Mouse (Mus musculus): Measurements from ENCODE around the gene Pla2g2d. TPM values are rescaled to one million over a fixed set of nuclear protein-coding genes. Genes with fewer than 3 reads are reported as not detected.

Gene Pla2g2d
- polyA plus RNA-seq, 1 experiment from 2014 or later: 0.13 TPM

DNA sequence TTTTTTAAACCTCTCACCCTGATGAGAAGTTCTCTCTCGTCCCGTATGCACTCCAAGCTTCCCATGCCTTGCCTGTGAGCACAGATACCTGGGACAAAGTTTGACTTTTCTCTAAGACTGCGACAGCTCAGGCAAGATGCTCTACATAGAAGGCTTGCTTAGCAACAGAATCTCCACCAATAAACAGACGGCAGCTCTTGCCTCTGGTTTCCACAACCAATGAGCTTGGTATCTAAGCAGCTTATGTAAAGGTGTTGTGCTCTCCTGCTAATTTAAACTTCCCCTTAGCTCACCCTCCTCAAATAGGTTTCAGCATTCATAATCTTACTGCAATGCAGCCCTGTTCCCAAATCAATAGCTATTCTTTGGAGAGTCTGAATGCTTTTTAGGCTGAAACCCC, 26.1 kb downstream of the Pla2g2d start:
- H3K9ac ChIP-seq (replicated peaks; ENCODE audit: low read depth, low read length): no peak overlapping the region
- ATAC-seq (ENCODE audit: insufficient number of reproducible peaks, insufficient read depth, low FRiP score, low read depth): no peak
- H3K27me3 ChIP-seq (ENCODE audit: control insufficient read depth, insufficient read depth, low read length): no peaks in the 10 kb centered on the region
- H3K4me2 ChIP-seq (replicated peaks; ENCODE audit: low read depth, low read length): no peak overlapping the region
- no peak overlapping the region for H3K27ac ChIP-seq (ENCODE audit: low read length)
- H3K36me3 ChIP-seq (ENCODE audit: control insufficient read depth, insufficient read depth, low read length): no peaks in the 10 kb centered on the region
- H3K9me3 ChIP-seq (ENCODE audit: control insufficient read depth, low read depth, low read length): no peaks in the 10 kb centered on the region
- no peaks in the 10 kb centered on the region for H3K4me1 ChIP-seq (ENCODE audit: control insufficient read depth, insufficient read depth, low read length)
- WGBS: 76% methylated on average over 4 of the region's 4 CpGs
- H3K4me3 ChIP-seq (ENCODE audit: low read depth, low read length): no peak overlapping the region

- H3K4me2 ChIP-seq (replicated peaks; ENCODE audit: low read depth, low read length): no peak overlapping the region
- H3K4me3 ChIP-seq (ENCODE audit: low read depth, low read length): no peak overlapping the region
- no peaks in the 10 kb centered on the region for H3K27me3 ChIP-seq (ENCODE audit: control insufficient read depth, insufficient read depth, low read length)
- ATAC-seq (ENCODE audit: insufficient number of reproducible peaks, insufficient read depth, low FRiP score, low read depth): no peak
- H3K9me3 ChIP-seq (ENCODE audit: control insufficient read depth, low read depth, low read length): no peaks in the 10 kb centered on the region
- H3K9ac ChIP-seq (replicated peaks; ENCODE audit: low read depth, low read length): no peak overlapping the region
- H3K36me3 ChIP-seq (ENCODE audit: control insufficient read depth, insufficient read depth, low read length): no peaks in the 10 kb centered on the region
- H3K4me1 ChIP-seq (ENCODE audit: control insufficient read depth, insufficient read depth, low read length): no peaks in the 10 kb centered on the region; the same call in 1 of the 2 replicates
- no peak overlapping the region for H3K27ac ChIP-seq (ENCODE audit: low read length)
- 88% methylated on average over 11 of the region's 11 CpGs for WGBS
Measured at GRCm38 (mm10) chr4:138802917-138803316, 27.4 kb downstream of the Pla2g2d start.

- 60% methylated on average over 8 of the region's 8 CpGs for WGBS
- Histone ChIP-seq H3K27me3 (ENCODE audit: control insufficient read depth, insufficient read depth, low read length) (no peaks in the 10 kb centered on the region), H3K4me2 (replicated peaks; ENCODE audit: low read depth, low read length) (no peak overlapping the region), H3K4me3 (ENCODE audit: low read depth, low read length) (no peak overlapping the region), H3K9me3 (ENCODE audit: control insufficient read depth, low read depth, low read length) (no peaks in the 10 kb centered on the region), H3K9ac (replicated peaks; ENCODE audit: low read depth, low read length) (no peak overlapping the region), H3K36me3 (ENCODE audit: control insufficient read depth, insufficient read depth, low read length) (no peaks in the 10 kb centered on the region), H3K4me1 (ENCODE audit: control insufficient read depth, insufficient read depth, low read length) (no peaks in the 10 kb centered on the region; the same call in 1 of the 2 replicates), H3K27ac (ENCODE audit: low read length) (no peak overlapping the region)
- no peak for ATAC-seq (ENCODE audit: insufficient number of reproducible peaks, insufficient read depth, low FRiP score, low read depth)
Measured at GRCm38 (mm10) chr4:138805248-138805647, 29.7 kb downstream of the Pla2g2d start.

DNA sequence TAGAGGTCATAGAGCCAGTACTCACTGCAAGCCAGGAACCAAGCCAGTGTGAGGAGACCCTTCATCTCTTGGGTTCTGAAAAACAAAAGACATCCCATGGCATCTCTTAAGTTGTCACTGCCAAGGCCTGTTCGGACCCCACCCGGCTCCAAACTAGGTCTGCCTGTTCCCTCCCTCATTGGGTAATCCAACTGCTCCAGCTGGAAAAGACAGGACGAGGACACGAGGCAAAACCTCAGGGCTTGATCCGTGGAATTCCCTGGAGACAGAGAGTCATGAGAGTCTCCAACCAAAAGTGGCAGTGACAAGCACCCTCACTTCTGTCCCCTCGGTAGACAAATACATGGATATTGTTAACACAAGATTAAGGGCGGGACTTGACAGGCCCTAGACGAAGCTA, 30.6 kb downstream of the Pla2g2d start:
- no peaks in the 10 kb centered on the region for H3K9me3 ChIP-seq (ENCODE audit: control insufficient read depth, low read depth, low read length)
- H3K9ac ChIP-seq (replicated peaks; ENCODE audit: low read depth, low read length): no peak overlapping the region
- WGBS: 78% methylated on average over 8 of the region's 8 CpGs
- H3K4me3 ChIP-seq (ENCODE audit: low read depth, low read length): no peak overlapping the region
- H3K27me3 ChIP-seq (ENCODE audit: control insufficient read depth, insufficient read depth, low read length): no peaks in the 10 kb centered on the region
- H3K27ac ChIP-seq (ENCODE audit: low read length): no peak overlapping the region
- no peaks in the 10 kb centered on the region; the same call in 1 of the 2 replicates for H3K4me1 ChIP-seq (ENCODE audit: control insufficient read depth, insufficient read depth, low read length)
- ATAC-seq (ENCODE audit: insufficient number of reproducible peaks, insufficient read depth, low FRiP score, low read depth): no peak
- H3K36me3 ChIP-seq (ENCODE audit: control insufficient read depth, insufficient read depth, low read length): no peaks in the 10 kb centered on the region
- no peak overlapping the region for H3K4me2 ChIP-seq (replicated peaks; ENCODE audit: low read depth, low read length)

- no peak overlapping the region for H3K4me3 ChIP-seq (ENCODE audit: low read depth, low read length)
- no peaks in the 10 kb centered on the region for H3K36me3 ChIP-seq (ENCODE audit: control insufficient read depth, insufficient read depth, low read length)
- no peak overlapping the region for H3K9ac ChIP-seq (replicated peaks; ENCODE audit: low read depth, low read length)
- no peaks in the 10 kb centered on the region for H3K27me3 ChIP-seq (ENCODE audit: control insufficient read depth, insufficient read depth, low read length)
- no peaks in the 10 kb centered on the region for H3K9me3 ChIP-seq (ENCODE audit: control insufficient read depth, low read depth, low read length)
- WGBS: 45% methylated on average over 7 of the region's 7 CpGs
- H3K4me2 ChIP-seq (replicated peaks; ENCODE audit: low read depth, low read length): no peak overlapping the region
- no peaks in the 10 kb centered on the region; the same call in 1 of the 2 replicates for H3K4me1 ChIP-seq (ENCODE audit: control insufficient read depth, insufficient read depth, low read length)
- no peak for ATAC-seq (ENCODE audit: insufficient number of reproducible peaks, insufficient read depth, low FRiP score, low read depth)
- H3K27ac ChIP-seq (ENCODE audit: low read length): no peak overlapping the region
Measured at GRCm38 (mm10) chr4:138806920-138807541, 31.5 kb downstream of the Pla2g2d start.

DNA sequence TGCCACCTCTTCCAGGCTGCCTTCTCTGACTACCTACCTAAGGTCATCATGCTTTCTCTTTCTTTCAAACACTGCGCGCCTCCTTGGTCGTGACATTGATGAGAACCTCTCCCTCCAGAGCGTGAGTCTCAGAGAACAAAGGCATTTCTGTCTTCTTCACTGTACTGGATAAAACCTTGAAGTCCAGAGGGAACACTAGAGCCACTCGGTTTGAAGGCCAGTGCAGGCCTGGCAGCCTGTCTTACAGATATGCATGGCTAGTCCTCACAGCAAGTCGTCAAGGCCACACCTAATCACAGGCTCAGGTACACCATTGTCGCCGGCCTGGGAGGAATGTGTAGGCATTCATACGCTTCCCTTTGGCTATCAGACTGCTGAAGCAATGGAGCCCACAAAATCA, 40.6 kb downstream of the Pla2g2d start:
- Histone ChIP-seq H3K4me3 (ENCODE audit: low read depth, low read length) (no peak overlapping the region), H3K9ac (replicated peaks; ENCODE audit: low read depth, low read length) (no peak overlapping the region), H3K4me1 (ENCODE audit: control insufficient read depth, insufficient read depth, low read length) (no peaks in the 10 kb centered on the region), H3K36me3 (ENCODE audit: control insufficient read depth, insufficient read depth, low read length) (no peaks in the 10 kb centered on the region), H3K27ac (ENCODE audit: low read length) (no peak overlapping the region), H3K27me3 (ENCODE audit: control insufficient read depth, insufficient read depth, low read length) (no peaks in the 10 kb centered on the region), H3K9me3 (ENCODE audit: control insufficient read depth, low read depth, low read length) (no peaks in the 10 kb centered on the region), H3K4me2 (replicated peaks; ENCODE audit: low read depth, low read length) (no peak overlapping the region)
- WGBS: 74% methylated on average over 9 of the region's 9 CpGs
- no peak for ATAC-seq (ENCODE audit: insufficient number of reproducible peaks, insufficient read depth, low FRiP score, low read depth)

DNA sequence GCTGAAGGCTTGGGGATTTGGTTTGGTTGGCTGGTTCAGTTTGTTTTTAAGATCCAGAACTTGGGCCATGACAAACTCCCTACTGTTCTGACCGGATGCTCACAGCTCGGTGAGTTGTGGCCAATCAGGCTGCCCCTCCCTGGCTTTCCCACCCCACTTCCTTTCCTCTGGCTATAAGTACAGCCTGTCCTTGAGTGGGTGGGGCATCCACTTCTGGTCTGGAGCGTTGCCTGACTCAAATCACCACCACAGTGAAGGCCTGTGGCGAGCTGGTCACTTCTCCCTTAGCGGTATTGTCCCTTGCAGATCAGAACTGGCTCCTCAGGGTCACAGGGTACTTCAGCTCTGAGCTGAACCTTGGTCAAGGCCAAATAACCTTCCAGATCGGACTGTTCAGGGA, 42.2 kb downstream of the Pla2g2d start:
- Histone ChIP-seq H3K9ac (replicated peaks; ENCODE audit: low read depth, low read length) (no peak overlapping the region), H3K4me1 (ENCODE audit: control insufficient read depth, insufficient read depth, low read length) (no peaks in the 10 kb centered on the region), H3K36me3 (ENCODE audit: control insufficient read depth, insufficient read depth, low read length) (no peaks in the 10 kb centered on the region), H3K27ac (ENCODE audit: low read length) (no peak overlapping the region), H3K9me3 (ENCODE audit: control insufficient read depth, low read depth, low read length) (no peaks in the 10 kb centered on the region), H3K27me3 (ENCODE audit: control insufficient read depth, insufficient read depth, low read length) (no peaks in the 10 kb centered on the region), H3K4me2 (replicated peaks; ENCODE audit: low read depth, low read length) (no peak overlapping the region), H3K4me3 (ENCODE audit: low read depth, low read length) (no peak overlapping the region)
- 73% methylated on average over 6 of the region's 6 CpGs for WGBS
- ATAC-seq (ENCODE audit: insufficient number of reproducible peaks, insufficient read depth, low FRiP score, low read depth): no peak

- no peak overlapping the region for H3K9ac ChIP-seq (replicated peaks; ENCODE audit: low read depth, low read length)
- no peak overlapping the region for H3K4me2 ChIP-seq (replicated peaks; ENCODE audit: low read depth, low read length)
- H3K4me1 ChIP-seq (ENCODE audit: control insufficient read depth, insufficient read depth, low read length): no peaks in the 10 kb centered on the region
- H3K27ac ChIP-seq (ENCODE audit: low read length): no peak overlapping the region
- no peak for ATAC-seq (ENCODE audit: insufficient number of reproducible peaks, insufficient read depth, low FRiP score, low read depth)
- H3K4me3 ChIP-seq (ENCODE audit: low read depth, low read length): no peak overlapping the region
- no peaks in the 10 kb centered on the region for H3K9me3 ChIP-seq (ENCODE audit: control insufficient read depth, low read depth, low read length)
- 39% methylated on average over 8 of the region's 8 CpGs for WGBS
- no peaks in the 10 kb centered on the region for H3K27me3 ChIP-seq (ENCODE audit: control insufficient read depth, insufficient read depth, low read length)
- no peaks in the 10 kb centered on the region for H3K36me3 ChIP-seq (ENCODE audit: control insufficient read depth, insufficient read depth, low read length)
Measured at GRCm38 (mm10) chr4:138819101-138819500, 43.6 kb downstream of the Pla2g2d start.

DNA sequence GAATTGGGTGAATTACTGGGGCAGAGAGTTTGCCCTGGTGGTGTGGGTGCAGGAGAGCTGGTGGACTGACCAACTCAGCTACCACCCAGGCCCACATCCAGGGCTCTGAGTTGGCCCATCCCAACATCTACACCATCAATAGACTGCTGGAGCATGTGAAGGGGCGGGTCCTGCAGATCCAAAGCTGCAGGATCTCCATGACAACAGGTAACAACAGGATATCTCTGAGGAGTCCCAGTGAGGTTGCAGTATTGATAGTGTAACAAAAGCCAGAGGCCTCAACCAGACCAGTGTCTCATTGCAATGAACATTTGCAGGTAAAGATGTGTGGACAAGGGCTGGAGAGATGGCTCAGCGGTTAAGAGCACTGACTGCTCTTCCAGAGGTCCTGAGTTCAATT, 45.5 kb downstream of the Pla2g2d start:
- Histone ChIP-seq H3K9me3 (ENCODE audit: control insufficient read depth, low read depth, low read length) (no peaks in the 10 kb centered on the region), H3K9ac (replicated peaks; ENCODE audit: low read depth, low read length) (no peak overlapping the region), H3K36me3 (ENCODE audit: control insufficient read depth, insufficient read depth, low read length) (no peaks in the 10 kb centered on the region), H3K4me2 (replicated peaks; ENCODE audit: low read depth, low read length) (no peak overlapping the region), H3K27ac (ENCODE audit: low read length) (no peak overlapping the region), H3K27me3 (ENCODE audit: control insufficient read depth, insufficient read depth, low read length) (no peaks in the 10 kb centered on the region), H3K4me3 (ENCODE audit: low read depth, low read length) (no peak overlapping the region), H3K4me1 (ENCODE audit: control insufficient read depth, insufficient read depth, low read length) (peaks cover under 1% of the 10 kb centered on the region; the same call in 1 of the 2 replicates)
- WGBS: 85% methylated on average over 2 of the region's 2 CpGs
- no peak for ATAC-seq (ENCODE audit: insufficient number of reproducible peaks, insufficient read depth, low FRiP score, low read depth)

All from stomach, embryonic 14.5 days (tissue).